Mouse (Mus musculus) thymus, adult 2 months (tissue): ENCODE measurements around the gene Spcs3.

Source experiments
- CTCF ChIP-seq: fragments of 200-500 bp; IDR thresholded peaks from 2 replicates; pipeline ENCODE4 v1.5.1; 2012; ENCODE audit warnings: mild to moderate bottlenecking, control low read depth, low read length, moderate library complexity, borderline replicate concordance; ENCODE audit not compliant: control insufficient read depth, poor library complexity, insufficient read depth; ENCODE audit errors: extremely low read depth
- POLR2A ChIP-seq: fragments of 200-500 bp; IDR thresholded peaks from 2 replicates; pipeline ENCODE4 v1.6.1; 2012; ENCODE audit warnings: mild to moderate bottlenecking, low read length, control low read depth, moderate library complexity; ENCODE audit not compliant: control insufficient read depth, poor library complexity, insufficient read depth; ENCODE audit errors: extremely low read depth

GRCm38 (mm10) chr8:54567168-54567567 lies 37.4 kb upstream of the Spcs3 start:
- TF ChIP-seq CTCF (no peak), POLR2A (no peak)
